Mouse (Mus musculus): ENCODE measurements at regions not wholly inside any gene's neighbourhood (a gene's known extent, or its start where the extent isn't known, plus 50 kb on each side); places are given as distances from the start of the nearest gene placed in this dataset.
"Not testable (repeated sequence)": the region's sequence is repeated elsewhere in the genome, so short reads cannot be mapped to it uniquely, and the experiment has no call there.

GRCm38 (mm10) chr4:153798061-153798460, 159.0 kb upstream of the A430005L14Rik start:
- ATAC-seq (replicated peaks; ENCODE audit: low read depth, poor library complexity, severe bottlenecking) = no peak

DNA sequence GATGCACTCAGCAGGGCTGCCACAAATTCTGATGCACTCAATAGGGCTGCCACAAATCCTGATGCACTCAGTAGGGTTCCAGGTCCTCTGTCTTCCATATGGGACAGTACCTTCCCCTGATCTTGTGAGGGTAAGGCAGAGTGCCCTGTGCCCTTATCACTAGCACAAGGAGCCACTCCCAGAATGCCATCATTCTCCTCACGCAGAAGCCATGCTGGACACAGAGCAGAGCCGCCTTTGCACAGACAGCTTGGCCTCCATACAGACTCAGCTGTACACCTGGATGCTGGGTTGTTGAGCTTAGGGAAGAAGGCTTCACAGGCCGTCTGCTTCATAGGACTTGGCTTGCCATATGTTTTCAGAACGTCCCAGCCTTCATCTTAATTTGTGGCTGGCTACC, 151.3 kb upstream of the A430005L14Rik start:
- ATAC-seq (replicated peaks; ENCODE audit: low read depth, poor library complexity, severe bottlenecking) = no peak

- ATAC-seq (replicated peaks; ENCODE audit: low read depth, poor library complexity, severe bottlenecking) = no peak
Observed at GRCm38 (mm10) chr4:153806180-153806692, 150.8 kb upstream of the A430005L14Rik start.

- ATAC-seq (replicated peaks; ENCODE audit: low read depth, poor library complexity, severe bottlenecking) = no peak
Observed at GRCm38 (mm10) chr4:153806820-153807436, 150.1 kb upstream of the A430005L14Rik start.

- ATAC-seq (replicated peaks; ENCODE audit: low read depth, poor library complexity, severe bottlenecking) = no peak
Observed at GRCm38 (mm10) chr4:153812866-153813265, 144.2 kb upstream of the A430005L14Rik start.

DNA sequence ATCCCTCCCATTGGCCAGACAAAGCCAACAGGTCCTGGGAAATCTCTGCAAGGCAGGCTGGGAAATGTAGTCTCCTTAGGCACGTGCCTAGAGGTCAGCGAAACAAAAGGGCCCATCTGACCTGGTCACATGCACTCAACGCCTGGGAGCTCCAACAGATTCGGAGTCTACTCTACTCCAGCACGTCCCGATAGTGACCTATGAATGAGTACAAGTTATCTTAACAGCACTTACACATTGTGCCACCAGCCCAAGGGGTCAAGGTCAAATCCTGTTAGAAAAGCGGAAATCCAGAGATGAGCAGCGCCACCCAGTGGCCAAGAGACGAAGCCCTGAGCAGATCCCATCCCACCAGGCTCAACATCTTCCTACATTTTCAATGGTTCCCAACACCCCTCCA, 129.1 kb upstream of the A430005L14Rik start:
- ATAC-seq (replicated peaks; ENCODE audit: low read depth, poor library complexity, severe bottlenecking) = no peak

- ATAC-seq (replicated peaks; ENCODE audit: low read depth, poor library complexity, severe bottlenecking) = no peak
Observed at GRCm38 (mm10) chr4:153829766-153830165, 127.3 kb upstream of the A430005L14Rik start.

GRCm38 (mm10) chr4:153830491-153830890, 126.5 kb upstream of the A430005L14Rik start:
- no peak for ATAC-seq (replicated peaks; ENCODE audit: low read depth, poor library complexity, severe bottlenecking)

DNA sequence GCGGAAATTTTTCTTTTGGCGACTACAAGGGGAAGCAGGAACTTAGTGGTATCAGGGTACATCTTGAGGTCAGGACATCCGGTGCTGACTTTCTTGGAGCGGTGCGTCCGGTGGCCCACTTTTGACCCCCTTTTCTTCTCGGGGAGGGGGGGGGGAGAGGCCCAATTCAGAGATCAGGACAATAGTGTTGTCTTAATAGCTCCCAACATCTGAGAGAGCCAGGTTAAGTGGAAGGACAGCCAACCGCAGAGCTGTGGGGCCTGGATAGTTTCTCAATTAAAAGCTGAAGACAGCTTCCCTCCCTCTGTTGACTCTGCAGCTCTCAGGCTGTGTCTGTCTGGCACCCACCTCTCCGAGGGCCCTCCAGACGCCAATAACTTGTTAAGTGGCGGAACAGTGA, 125.8 kb upstream of the A430005L14Rik start:
- ATAC-seq (replicated peaks; ENCODE audit: low read depth, poor library complexity, severe bottlenecking) = not testable (repeated sequence)

GRCm38 (mm10) chr4:153832151-153832550, 124.9 kb upstream of the A430005L14Rik start:
- ATAC-seq (replicated peaks; ENCODE audit: low read depth, poor library complexity, severe bottlenecking) = no peak

- no peak for ATAC-seq (replicated peaks; ENCODE audit: low read depth, poor library complexity, severe bottlenecking)
Observed at GRCm38 (mm10) chr4:153844766-153845165, 112.3 kb upstream of the A430005L14Rik start.

GRCm38 (mm10) chr4:153848274-153848673, 108.8 kb upstream of the A430005L14Rik start:
- no peak for ATAC-seq (replicated peaks; ENCODE audit: low read depth, poor library complexity, severe bottlenecking)

DNA sequence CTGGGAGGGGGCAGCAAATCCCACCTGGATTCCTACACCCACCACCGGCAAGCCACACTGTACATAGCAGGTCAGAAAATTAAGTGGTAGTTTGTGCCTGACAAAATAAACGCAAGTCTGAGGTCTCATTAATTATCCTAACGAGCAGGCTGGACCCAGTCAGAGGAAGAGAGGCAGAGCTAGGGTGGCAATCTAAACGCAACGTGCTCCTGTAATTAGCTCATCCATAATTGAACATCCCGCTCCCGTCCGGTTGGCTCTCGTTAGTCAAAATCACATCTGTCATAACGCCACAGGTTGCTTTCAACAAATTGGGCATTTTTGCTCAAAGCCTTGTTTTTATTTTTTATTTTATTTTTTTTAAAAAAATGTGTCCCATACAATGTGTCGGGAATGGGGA, 106.9 kb upstream of the A430005L14Rik start:
- ATAC-seq (replicated peaks; ENCODE audit: low read depth, poor library complexity, severe bottlenecking) = no peak

DNA sequence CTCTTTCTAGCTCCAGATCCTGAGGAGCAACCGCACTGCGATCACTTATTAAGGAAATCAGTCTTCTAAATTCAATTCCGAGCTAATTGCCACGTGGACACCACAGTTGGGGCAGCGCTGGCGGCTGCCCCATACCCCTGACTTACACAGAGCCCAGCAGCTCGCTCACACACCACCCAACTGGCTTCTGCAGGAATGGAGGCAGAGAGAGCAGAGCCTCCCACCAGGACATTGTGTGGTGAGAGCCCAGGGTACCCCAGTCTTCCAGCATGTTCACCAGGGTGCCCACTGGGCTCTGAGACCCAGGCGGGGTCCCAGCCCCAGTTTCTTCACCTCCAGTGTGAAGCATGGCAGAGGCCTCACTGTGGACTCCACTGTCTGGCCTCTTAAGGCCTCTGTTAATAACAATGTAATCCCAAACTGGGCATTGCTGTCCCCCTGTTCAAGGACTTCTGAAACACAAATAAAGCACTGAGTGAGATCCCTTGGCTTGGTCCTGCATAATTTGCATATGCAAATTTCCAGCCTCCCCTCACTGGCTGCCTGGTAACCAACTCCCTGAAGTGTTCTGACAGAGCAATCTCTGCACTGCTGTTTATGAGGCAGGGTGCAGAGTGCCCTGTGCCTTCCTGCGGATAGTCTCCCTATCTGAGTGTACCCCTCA, 102.8 kb upstream of the A430005L14Rik start:
- no peak for ATAC-seq (replicated peaks; ENCODE audit: low read depth, poor library complexity, severe bottlenecking)

- ATAC-seq (replicated peaks; ENCODE audit: low read depth, poor library complexity, severe bottlenecking) = no peak
Observed at GRCm38 (mm10) chr4:153854748-153855092, 102.3 kb upstream of the A430005L14Rik start.

DNA sequence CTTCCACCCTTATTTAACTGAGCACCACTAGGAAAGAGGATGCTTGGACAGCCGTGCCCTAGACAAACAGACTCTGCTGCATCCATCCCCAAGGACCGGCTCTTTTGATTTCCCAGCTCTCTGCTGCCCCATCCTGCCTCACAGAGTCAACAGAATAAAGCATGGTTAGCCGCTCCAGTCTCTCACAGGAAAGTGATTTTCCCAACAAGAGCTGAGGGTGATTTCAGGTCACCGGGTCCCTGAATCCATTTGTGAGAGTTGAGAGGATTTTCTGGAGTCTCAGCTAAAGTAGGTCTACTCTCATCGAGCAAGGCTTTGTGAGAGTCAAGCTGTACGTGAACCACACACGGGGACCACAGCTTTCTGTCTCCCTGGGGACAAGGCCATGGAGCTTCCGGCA, 95.6 kb upstream of the A430005L14Rik start:
- ATAC-seq (replicated peaks; ENCODE audit: low read depth, poor library complexity, severe bottlenecking) = no peak

- ATAC-seq (replicated peaks; ENCODE audit: low read depth, poor library complexity, severe bottlenecking) = no peak
Observed at GRCm38 (mm10) chr4:153862121-153862660, 94.8 kb upstream of the A430005L14Rik start.

DNA sequence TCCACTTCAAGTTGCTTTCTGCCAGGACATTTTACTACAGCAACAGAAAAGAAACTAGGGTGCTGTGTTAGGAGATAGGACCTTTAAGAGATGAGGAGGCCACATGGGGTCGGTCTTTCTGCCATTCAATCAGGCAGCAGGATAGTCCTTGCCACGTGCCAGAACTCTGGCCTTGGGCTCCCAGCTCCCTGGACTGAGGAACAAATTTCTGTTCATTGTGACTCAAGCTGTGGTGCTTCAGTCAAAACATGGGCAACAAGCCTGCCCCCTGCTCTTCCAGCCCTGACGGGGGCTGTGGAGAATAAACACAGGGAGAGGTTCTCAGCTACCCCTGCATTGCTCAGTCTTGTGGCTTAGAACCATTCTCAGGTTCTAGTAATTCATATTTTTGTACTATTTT, 84.7 kb upstream of the A430005L14Rik start:
- ATAC-seq (replicated peaks; ENCODE audit: low read depth, poor library complexity, severe bottlenecking) = no peak

- not testable (repeated sequence) for ATAC-seq (replicated peaks; ENCODE audit: low read depth, poor library complexity, severe bottlenecking)
Observed at GRCm38 (mm10) chr4:153875036-153875435, 82.0 kb upstream of the A430005L14Rik start.

DNA sequence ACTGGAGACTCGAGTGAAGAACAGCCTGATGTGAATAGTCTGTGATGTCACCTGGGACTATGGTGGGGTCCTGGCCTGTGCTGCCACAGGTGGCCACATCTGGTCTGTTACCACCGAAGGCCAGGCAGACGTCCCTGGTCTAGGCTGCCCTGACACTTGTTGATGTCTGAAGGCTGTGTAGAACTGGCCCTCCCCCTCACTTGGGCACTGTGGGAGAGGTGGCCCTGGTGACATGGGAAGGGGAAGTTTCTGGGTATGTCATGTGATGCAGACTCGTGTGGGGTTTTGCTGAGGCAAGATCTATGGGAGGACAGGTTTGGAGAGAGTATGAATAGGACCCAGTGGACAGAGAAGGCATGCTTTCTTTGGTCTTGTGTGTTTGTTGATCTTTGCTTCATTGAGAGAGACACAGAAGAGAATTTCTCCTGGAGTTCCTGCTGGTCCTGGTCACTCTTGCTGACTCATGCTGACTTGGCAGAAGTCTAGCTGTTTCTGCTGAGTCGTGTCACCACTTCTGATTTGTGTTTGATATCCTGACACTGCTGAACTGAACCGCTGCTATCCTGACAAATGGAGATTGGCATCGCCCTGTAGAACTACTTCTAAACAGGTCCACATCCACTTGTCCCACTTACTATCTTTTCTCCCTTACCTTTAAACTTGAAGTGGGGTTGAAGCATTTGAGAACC, 79.9 kb upstream of the A430005L14Rik start:
- ATAC-seq (replicated peaks; ENCODE audit: low read depth, poor library complexity, severe bottlenecking) = no peak

DNA sequence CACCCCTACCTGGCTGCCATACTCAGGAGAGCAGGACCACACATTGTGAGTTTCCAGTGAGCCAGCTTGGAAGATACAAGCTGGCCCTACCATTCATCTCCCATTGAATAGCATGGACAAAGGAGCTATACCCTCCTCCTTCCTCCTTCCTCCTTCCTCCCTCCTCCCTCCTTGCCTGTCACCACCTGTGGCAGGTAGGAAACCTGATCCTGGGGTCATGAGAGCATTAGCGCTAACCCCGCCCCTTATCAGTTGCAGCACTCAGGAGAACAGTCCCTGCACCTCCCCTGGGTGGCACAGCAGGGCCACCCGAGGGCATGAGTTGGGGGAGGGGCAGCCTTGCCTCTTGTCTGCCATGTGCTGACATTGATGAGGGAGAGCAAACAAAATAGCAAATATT, 74.0 kb upstream of the A430005L14Rik start:
- ATAC-seq (replicated peaks; ENCODE audit: low read depth, poor library complexity, severe bottlenecking) = no peak

Measured in common myeloid progenitor, adult 5-6 weeks (primary cell).